13 mouse cellular contexts compared by ENCODE assay signal in genomic region chr12:117479680-117480079, GRCm38 (mm10). TPM values are rescaled to one million over a fixed set of nuclear protein-coding genes. Genes with fewer than 3 reads are reported as not detected.
A peak's percentile ranks its signal among the peaks of the same experiment; 100 is the strongest.
DNase-seq lines count a peak whose midpoint lies in the region; ATAC-seq and TF ChIP-seq lines count a peak whose summit lies in the region.
"Had no signal": no experiment of that assay in that cellular context is flagged by ENCODE, and none has a peak within 500 bp of the region (broad histone marks: within the 10 kb centered on the region; RNA-seq: fewer than 3 reads in every experiment).

No protein-coding gene starts in this region.

- H3K9ac ChIP-seq in heart, embryonic 11.5 days (ENCODE audit: low read depth, low read length), result no peak overlapping the region
- H3K9ac ChIP-seq in lung, embryonic 14.5 days, result no peak overlapping the region
- H3K9ac ChIP-seq in kidney, embryonic 16.5 days (replicated peaks; ENCODE audit: low read length), result no peak overlapping the region
- no peak overlapping the region for H3K9ac ChIP-seq in intestine, postnatal 0 days (ENCODE audit: low read depth, low read length)
- H3K9ac ChIP-seq: hindbrain, embryonic 15.5 days; liver, embryonic 15.5 days had no signal

- WGBS in heart, embryonic 11.5 days (ENCODE audit: insufficient replicate concordance), result 31% methylated on average over 7 of the region's 7 CpGs
- WGBS in lung, embryonic 14.5 days, result 50% methylated on average over 7 of the region's 7 CpGs
- 69% methylated on average over 7 of the region's 7 CpGs for WGBS in kidney, embryonic 16.5 days
- 61% methylated on average over 7 of the region's 7 CpGs for WGBS in intestine, postnatal 0 days

- peaks cover 13% of the 10 kb centered on the region for H3K4me1 ChIP-seq in heart, embryonic 11.5 days (ENCODE audit: control insufficient read depth, insufficient read depth, low read length)
- H3K4me1 ChIP-seq in lung, embryonic 14.5 days (ENCODE audit: insufficient read depth), result no peaks in the 10 kb centered on the region
- peaks cover 4% of the 10 kb centered on the region; the same call in 1 of the 2 replicates for H3K4me1 ChIP-seq in kidney, embryonic 16.5 days (ENCODE audit: insufficient read depth, low read length)
- no peaks in the 10 kb centered on the region for H3K4me1 ChIP-seq in intestine, postnatal 0 days (replicated peaks; ENCODE audit: control insufficient read depth, insufficient read depth, low read length)

- no peak overlapping the region for H3K27ac ChIP-seq in heart, embryonic 11.5 days (ENCODE audit: low read depth, low read length)
- peak overlapping the region; percentile 3 for H3K27ac ChIP-seq in lung, embryonic 14.5 days (ENCODE audit: low read depth)
- H3K27ac ChIP-seq in kidney, embryonic 16.5 days (ENCODE audit: low read length), result peak overlapping the region; percentile 16; the same call in 1 of the 2 replicates
- H3K27ac ChIP-seq in intestine, postnatal 0 days (ENCODE audit: low read depth, low read length), result no peak overlapping the region
- H3K27ac ChIP-seq: gastrocnemius, adult 2 months; hindbrain, embryonic 15.5 days; liver, embryonic 15.5 days had no signal

- H3K4me3 ChIP-seq in heart, embryonic 11.5 days (ENCODE audit: low read depth, low read length), result no peak overlapping the region
- H3K4me3 ChIP-seq in lung, embryonic 14.5 days (ENCODE audit: low read depth, low read length), result no peak overlapping the region
- no peak overlapping the region for H3K4me3 ChIP-seq in kidney, embryonic 16.5 days (ENCODE audit: low read length)
- H3K4me3 ChIP-seq in intestine, postnatal 0 days (ENCODE audit: low read depth, low read length), result no peak overlapping the region
- H3K4me3 ChIP-seq: erythroblast, embryonic 14.5 days; gastrocnemius, adult 2 months; hindbrain, embryonic 15.5 days; liver, embryonic 15.5 days had no signal

- H3K27me3 ChIP-seq in heart, embryonic 11.5 days (ENCODE audit: control insufficient read depth, insufficient read depth, low read length), result no peaks in the 10 kb centered on the region
- no peaks in the 10 kb centered on the region for H3K27me3 ChIP-seq in lung, embryonic 14.5 days (ENCODE audit: insufficient read depth, low read length)
- H3K27me3 ChIP-seq in kidney, embryonic 16.5 days (ENCODE audit: insufficient read depth, low read length), result no peaks in the 10 kb centered on the region
- H3K27me3 ChIP-seq in intestine, postnatal 0 days (replicated peaks; ENCODE audit: control insufficient read depth, insufficient read depth, low read length), result no peaks in the 10 kb centered on the region
- H3K27me3 ChIP-seq: CH12.LX; hindbrain, embryonic 15.5 days; liver, embryonic 15.5 days had no signal

- no peak for TF ChIP-seq CTCF in lung, embryonic 14.5 days (IDR thresholded peaks at IDR 0.05; ENCODE audit: low read depth)
- TF ChIP-seq CTCF in intestine, postnatal 0 days (IDR thresholded peaks at IDR 0.05; ENCODE audit: low read depth), result no peak

- H3K36me3 ChIP-seq in heart, embryonic 11.5 days (ENCODE audit: control insufficient read depth, insufficient read depth, low read length), result no peaks in the 10 kb centered on the region
- no peaks in the 10 kb centered on the region for H3K36me3 ChIP-seq in lung, embryonic 14.5 days (ENCODE audit: insufficient read depth)
- H3K36me3 ChIP-seq in kidney, embryonic 16.5 days (ENCODE audit: insufficient read depth, low read length), result no peaks in the 10 kb centered on the region
- H3K36me3 ChIP-seq in intestine, postnatal 0 days (ENCODE audit: control insufficient read depth, insufficient read depth), result no peaks in the 10 kb centered on the region
- H3K36me3 ChIP-seq: hindbrain, embryonic 15.5 days; liver, embryonic 15.5 days had no signal

- 0 out of 2 replicates have a peak overlapping the region, but pooled peaks have one; percentile 4 for H3K4me2 ChIP-seq in heart, embryonic 11.5 days
- peak overlapping the region; percentile 20 for H3K4me2 ChIP-seq in lung, embryonic 14.5 days
- H3K4me2 ChIP-seq in kidney, embryonic 16.5 days (replicated peaks; ENCODE audit: low read depth, low read length), result no peak overlapping the region
- H3K4me2 ChIP-seq in intestine, postnatal 0 days (replicated peaks; ENCODE audit: low read depth), result no peak overlapping the region
- H3K4me2 ChIP-seq: hindbrain, embryonic 15.5 days; liver, embryonic 15.5 days had no signal

- no peak for ATAC-seq in heart, embryonic 11.5 days (replicated peaks; ENCODE audit: insufficient number of reproducible peaks, low FRiP score, low TSS enrichment)
- peak; percentile 41; the same call in 1 of the 2 replicates for ATAC-seq in lung, embryonic 14.5 days (ENCODE audit: insufficient read depth)
- peak; percentile 42; the same call in 1 of the 2 replicates for ATAC-seq in kidney, embryonic 16.5 days (ENCODE audit: low FRiP score, low TSS enrichment)
- no peak for ATAC-seq in intestine, postnatal 0 days

- H3K9me3 ChIP-seq in heart, embryonic 11.5 days (replicated peaks; ENCODE audit: control insufficient read depth, low read length), result no peaks in the 10 kb centered on the region
- no peaks in the 10 kb centered on the region for H3K9me3 ChIP-seq in lung, embryonic 14.5 days (ENCODE audit: low read depth, low read length)
- no peaks in the 10 kb centered on the region for H3K9me3 ChIP-seq in kidney, embryonic 16.5 days (ENCODE audit: low read length)
- no peaks in the 10 kb centered on the region for H3K9me3 ChIP-seq in intestine, postnatal 0 days (ENCODE audit: control insufficient read depth)
- H3K9me3 ChIP-seq: hindbrain, embryonic 15.5 days; liver, embryonic 15.5 days had no signal

- DNase-seq in heart, adult 8-10 months (ENCODE audit: low spot score), result no peak
- DNase-seq in lung, embryonic 14.5 days, result peak; percentile 35
- no peak for DNase-seq in lung, postnatal 25 days (ENCODE audit: low spot score)
- DNase-seq in lung, postnatal 14 days, result peak; percentile 10
- DNase-seq: gastrocnemius, adult 2 months; thymus, postnatal 36 days had no signal

RNA-seq across cellular contexts. Expression of gene Rapgef5, which starts 36.6 kb away (rescaled TPM):
- 13.2 and 15.7 TPM in 2 replicates for polyA plus RNA-seq in heart, embryonic 11.5 days (2014; fragmentation: Nextera tagmentation; extraction: Ambion mirVana)
- 10 to 100 TPM; 27.1 to 39.3 (median 35.8) TPM for total RNA-seq in heart, adult 8-10 months (2022)
- polyA plus RNA-seq in lung, embryonic 14.5 days (2014; fragmentation: Nextera tagmentation; extraction: Ambion mirVana), result 21.5 and 22.9 TPM in 2 replicates
- 15.4 and 15.5 TPM in 2 replicates for polyA plus RNA-seq in kidney, embryonic 16.5 days (2015; fragmentation: Nextera tagmentation; extraction: Ambion mirVana)
- polyA plus RNA-seq in intestine, postnatal 0 days (2015; fragmentation: Nextera tagmentation; extraction: Ambion mirVana), result 3.6 and 3.7 TPM in 2 replicates

Comparison
In these comparisons a context has a peak if more than half of its experiments do, and no peak if none do; other contexts are left out.
1. DNase-seq: peak in lung, embryonic 14.5 days (single experiment) and lung, postnatal 14 days (single experiment); none in heart, adult 8-10 months (single experiment) and lung, postnatal 25 days (single experiment).
2. ATAC-seq: peak in lung, embryonic 14.5 days (single experiment) and kidney, embryonic 16.5 days (single experiment); none in heart, embryonic 11.5 days (single experiment) and intestine, postnatal 0 days (single experiment).
3. H3K27ac ChIP-seq: peak in lung, embryonic 14.5 days (single experiment) and kidney, embryonic 16.5 days (single experiment); none in heart, embryonic 11.5 days (single experiment) and intestine, postnatal 0 days (single experiment).
4. H3K4me2 ChIP-seq: peak in heart, embryonic 11.5 days (single experiment) and lung, embryonic 14.5 days (single experiment); none in kidney, embryonic 16.5 days (single experiment) and intestine, postnatal 0 days (single experiment).